Mouse (Mus musculus): ENCODE measurements around the gene Pam. TPM values are rescaled to one million over a fixed set of nuclear protein-coding genes. Genes with fewer than 3 reads are reported as not detected.

Gene Pam
- 112 and 137 TPM in 2 replicates for polyA plus RNA-seq (2021; fragmentation: Nextera tagmentation)
- long read RNA-seq, experiment 1, full-length matches to known transcripts = 21 of 209 reads
- long read RNA-seq, experiment 1, partial matches to known transcripts = 139 of 209 reads
- long read RNA-seq, experiment 1, other reads (novel, unspliced or antisense) = 49 of 209 reads
- long read RNA-seq, experiment 2, partial matches to known transcripts = 74 of 412 reads
- long read RNA-seq, experiment 2, other reads (novel, unspliced or antisense) = 336 of 412 reads

GRCm38 (mm10) chr1:98095246-98095990 lies at the start of gene Pam:
Gene Pam, minus strand, starts transcription at chr1:98095646.

GRCm38 (mm10) chr1:97769904-97770753 lies 325.3 kb downstream of the Pam start, which contains the start of the genes Gin1 and Ppip5k2:
Gene Gin1, plus strand, starts transcription at chr1:97770172.
Gene Ppip5k2, minus strand, starts transcription at chr1:97770411.

